Comparison of ENCODE assay signal across 31 mouse cellular contexts in genomic region chr15:8722386-8723100, GRCm38 (mm10). TPM values are rescaled to one million over a fixed set of nuclear protein-coding genes. Genes with fewer than 3 reads are reported as not detected.
DNase-seq lines count a peak whose midpoint lies in the region; ATAC-seq lines count a peak whose summit lies in the region.
"Had no signal": no experiment of that assay in that cellular context is flagged by ENCODE, and none has a peak within 500 bp of the region (broad histone marks: within the 10 kb centered on the region; RNA-seq: fewer than 3 reads in every experiment).

No protein-coding gene starts in this region.

- no peaks in the 10 kb centered on the region for H3K36me3 ChIP-seq in stomach, embryonic 16.5 days (ENCODE audit: control insufficient read depth, insufficient read depth, low read length)
- H3K36me3 ChIP-seq: embryonic facial prominence, embryonic 10.5 days; embryonic facial prominence, embryonic 15.5 days; forebrain, embryonic 12.5 days; hindbrain, embryonic 13.5 days; limb, embryonic 13.5 days; neural tube, embryonic 13.5 days had no signal

- no peaks in the 10 kb centered on the region; the same call in 1 of the 2 replicates for H3K4me1 ChIP-seq in stomach, embryonic 16.5 days (ENCODE audit: control insufficient read depth, insufficient read depth, low read length)
- H3K4me1 ChIP-seq: embryonic facial prominence, embryonic 10.5 days; embryonic facial prominence, embryonic 15.5 days; forebrain, embryonic 12.5 days; hindbrain, embryonic 13.5 days; neural tube, embryonic 13.5 days had no signal

- H3K27ac ChIP-seq in stomach, embryonic 16.5 days (ENCODE audit: low read length): no peak overlapping the region; the same call in 1 of the 2 replicates
- H3K27ac ChIP-seq: embryonic facial prominence, embryonic 10.5 days; embryonic facial prominence, embryonic 15.5 days; forebrain, embryonic 12.5 days; hindbrain, embryonic 13.5 days; left cerebral cortex, adult 2 months; limb, embryonic 13.5 days; neural tube, embryonic 13.5 days had no signal

- no peak overlapping the region for H3K4me2 ChIP-seq in stomach, embryonic 16.5 days (ENCODE audit: low read depth, low read length)
- H3K4me2 ChIP-seq: embryonic facial prominence, embryonic 15.5 days; forebrain, embryonic 12.5 days; heart, embryonic 11.5 days; hindbrain, embryonic 13.5 days; limb, embryonic 13.5 days; liver, embryonic 11.5 days; midbrain, embryonic 11.5 days; neural tube, embryonic 13.5 days had no signal

- 64% methylated on average over 14 of the region's 14 CpGs for WGBS in stomach, embryonic 16.5 days

- peak; percentile 9 to 33 for DNase-seq in lung, adult 18-20 months
- DNase-seq in lung, postnatal 25 days (ENCODE audit: low spot score): no peak
- peak; percentile 95 for DNase-seq in R1 (ENCODE audit: low read depth, low spot score)
- DNase-seq in lung, postnatal 10 days: peak; percentile 55
- DNase-seq in left cerebral cortex, postnatal 14 days (ENCODE audit: low spot score in 2 of 2): no peak
- no peak for DNase-seq in natural killer cell, adult 2 months (ENCODE audit: low spot score in 2 of 2)
- no peak for DNase-seq in kidney, postnatal 36 days
- DNase-seq: adrenal gland, postnatal 25 days; cerebellum, adult 2 months; cerebellum, postnatal 14 days; forebrain, postnatal 0 days; gastrocnemius, postnatal 14 days; heart, adult 18-20 months; heart, postnatal 36 days; kidney, adult 9 months; kidney, postnatal 10 days; thymus, adult 18-20 months; thymus, postnatal 25 days had no signal

- intact Hi-C loops in left cerebral cortex, postnatal 14 days (cut with DNase I): no loop called here

- H3K9me3 ChIP-seq in stomach, embryonic 16.5 days (replicated peaks; ENCODE audit: control insufficient read depth, low read length): no peaks in the 10 kb centered on the region
- H3K9me3 ChIP-seq: embryonic facial prominence, embryonic 10.5 days; embryonic facial prominence, embryonic 15.5 days; forebrain, embryonic 12.5 days; hindbrain, embryonic 13.5 days; limb, embryonic 13.5 days; neural tube, embryonic 13.5 days had no signal

- H3K4me3 ChIP-seq in stomach, embryonic 16.5 days (replicated peaks; ENCODE audit: low read length): no peak overlapping the region
- H3K4me3 ChIP-seq: embryonic facial prominence, embryonic 10.5 days; embryonic facial prominence, embryonic 15.5 days; forebrain, embryonic 12.5 days; hindbrain, embryonic 13.5 days; left cerebral cortex, adult 2 months; limb, embryonic 13.5 days; neural tube, embryonic 13.5 days had no signal

- H3K27me3 ChIP-seq in stomach, embryonic 16.5 days (ENCODE audit: control insufficient read depth, insufficient read depth, low read length): no peaks in the 10 kb centered on the region
- H3K27me3 ChIP-seq: embryonic facial prominence, embryonic 15.5 days; hindbrain, embryonic 13.5 days; limb, embryonic 13.5 days; neural tube, embryonic 13.5 days had no signal

- peak; percentile 40; the same call in 1 of the 2 replicates for ATAC-seq in stomach, embryonic 16.5 days (ENCODE audit: insufficient read depth, low FRiP score)
- ATAC-seq: forebrain, postnatal 0 days; intestine, postnatal 0 days; midbrain, embryonic 16.5 days had no signal

- no peak overlapping the region for H3K9ac ChIP-seq in stomach, embryonic 16.5 days (ENCODE audit: low read length)
- H3K9ac ChIP-seq: embryonic facial prominence, embryonic 15.5 days; forebrain, embryonic 12.5 days; forebrain, postnatal 0 days; hindbrain, embryonic 13.5 days; limb, embryonic 13.5 days; neural tube, embryonic 13.5 days had no signal

RNA-seq across cellular contexts. Expression of gene Slc1a3, which starts 12.0 kb away (rescaled TPM):
- polyA plus RNA-seq in stomach, embryonic 16.5 days (2015; fragmentation: Nextera tagmentation; extraction: Ambion mirVana): 12.2 and 14.2 TPM in 2 replicates
- 100 to 1,000 TPM; 377 to 379 TPM for total RNA-seq in left cerebral cortex, postnatal 14 days (2021)

Comparison
In these comparisons a context has a peak if more than half of its experiments do, and no peak if none do; other contexts are left out.
1. DNase-seq: peak in lung, adult 18-20 months (2 of 2), R1 (single experiment) and lung, postnatal 10 days (single experiment); none in lung, postnatal 25 days (single experiment), left cerebral cortex, postnatal 14 days (0 of 2), natural killer cell, adult 2 months (0 of 2) and kidney, postnatal 36 days (0 of 2).